Mouse (Mus musculus): ENCODE data around the gene Srcin1.

Gene Srcin1

DNA sequence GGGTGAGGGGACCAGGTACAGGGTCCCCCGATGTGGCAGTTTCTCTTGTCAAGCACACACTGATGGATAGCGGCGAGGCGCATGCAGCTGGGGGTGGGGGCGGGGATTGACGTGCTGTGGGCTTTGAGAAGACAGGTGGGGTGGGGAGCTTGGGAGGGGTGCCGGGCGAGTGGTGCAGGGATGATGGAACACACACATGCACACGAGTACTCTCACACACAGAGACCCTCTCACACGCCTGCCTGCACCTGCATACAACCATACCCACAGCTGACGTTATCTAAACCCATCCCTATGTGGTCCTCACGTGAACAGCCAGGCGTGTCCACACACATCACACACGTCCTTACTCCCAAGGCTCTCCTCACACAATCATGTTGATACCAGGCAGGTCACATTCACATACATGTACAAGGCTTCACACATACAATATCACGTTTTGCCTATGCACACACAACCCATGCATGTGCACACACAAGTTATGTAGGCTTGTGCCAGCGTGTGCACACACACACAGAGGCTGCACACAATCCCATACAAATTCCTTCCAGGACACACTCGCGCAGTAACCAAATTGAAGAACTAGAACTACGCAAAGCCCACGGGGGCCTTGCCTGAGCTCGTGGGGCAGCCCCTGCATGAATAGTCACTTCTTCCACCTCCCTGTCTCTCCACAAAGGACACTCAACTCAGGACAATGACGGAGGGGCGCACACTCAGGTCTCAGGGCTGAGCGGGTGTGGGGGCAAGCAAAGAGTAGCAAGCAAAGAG is 66.1 kb downstream of the Srcin1 start:
- no peak for DNase-seq (ENCODE audit: extremely low read depth, insufficient read length, low spot score)

GRCm38 (mm10) chr11:97509058-97509457 is 66.9 kb downstream of the Srcin1 start:
- no peak for DNase-seq (ENCODE audit: extremely low read depth, insufficient read length, low spot score)

GRCm38 (mm10) chr11:97508198-97508597 is 67.8 kb downstream of the Srcin1 start:
- no peak for DNase-seq (ENCODE audit: extremely low read depth, insufficient read length, low spot score)

GRCm38 (mm10) chr11:97506331-97506730 is 69.7 kb downstream of the Srcin1 start:
- DNase-seq (ENCODE audit: extremely low read depth, insufficient read length, low spot score): no peak

DNA sequence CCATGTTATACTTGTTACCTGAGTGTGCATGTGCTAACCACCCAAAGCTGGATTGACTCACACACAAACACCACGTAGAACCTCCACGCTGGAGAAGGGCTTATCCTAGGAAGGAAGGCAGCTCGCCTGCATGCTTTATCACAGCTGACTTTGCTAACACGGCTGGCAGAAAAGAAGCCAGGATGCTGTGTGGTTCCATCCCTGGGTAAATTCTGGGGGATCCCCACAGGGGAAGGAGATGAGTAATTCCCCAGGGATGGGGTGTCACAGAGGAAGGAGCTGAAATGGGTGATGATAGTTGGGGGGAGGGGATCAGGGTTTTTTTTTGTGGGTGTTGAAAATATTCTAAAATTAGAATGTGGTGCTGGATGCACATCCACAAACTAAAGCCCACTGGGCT is 70.2 kb downstream of the Srcin1 start:
- DNase-seq (ENCODE audit: extremely low read depth, insufficient read length, low spot score): no peak

GRCm38 (mm10) chr11:97502846-97503245 is 73.1 kb downstream of the Srcin1 start:
- no peak for DNase-seq (ENCODE audit: extremely low read depth, insufficient read length, low spot score)

- DNase-seq (ENCODE audit: extremely low read depth, insufficient read length, low spot score): no peak
These were observed 73.6 kb downstream of the Srcin1 start for GRCm38 (mm10) chr11:97502383-97502782.

GRCm38 (mm10) chr11:97500720-97501448 is 75.1 kb downstream of the Srcin1 start:
- DNase-seq (ENCODE audit: extremely low read depth, insufficient read length, low spot score): no peak

- no peak for DNase-seq (ENCODE audit: extremely low read depth, insufficient read length, low spot score)
These were observed 75.9 kb downstream of the Srcin1 start, which contains the start of gene 4933428G20Rik for GRCm38 (mm10) chr11:97499865-97500719. Gene 4933428G20Rik, minus strand, starts transcription at chr11:97500340.

- no peak for DNase-seq (ENCODE audit: extremely low read depth, insufficient read length, low spot score)
These were observed 78.4 kb downstream of the Srcin1 start for GRCm38 (mm10) chr11:97497543-97497942.

DNA sequence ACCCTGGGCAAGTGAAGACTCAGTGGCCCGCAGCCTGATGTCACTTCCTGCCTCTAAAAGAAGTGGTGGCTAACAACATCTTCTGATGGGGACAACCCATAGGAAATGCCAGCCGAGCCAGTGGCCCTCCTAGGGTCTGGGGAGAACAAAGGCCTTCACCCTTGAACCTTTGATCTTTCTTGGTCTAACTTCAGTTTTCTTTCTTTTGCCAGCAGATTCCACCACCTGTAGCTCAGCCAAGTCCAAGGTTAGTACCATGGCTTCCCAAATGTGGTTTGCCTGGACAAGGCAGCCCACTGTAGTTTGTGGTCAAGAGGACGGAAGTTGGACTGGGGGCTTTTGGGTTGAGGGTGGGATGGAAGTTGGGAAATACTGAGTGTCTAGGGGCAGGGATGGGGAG is 83.2 kb downstream of the Srcin1 start:
- DNase-seq (ENCODE audit: extremely low read depth, insufficient read length, low spot score): no peak

DNA sequence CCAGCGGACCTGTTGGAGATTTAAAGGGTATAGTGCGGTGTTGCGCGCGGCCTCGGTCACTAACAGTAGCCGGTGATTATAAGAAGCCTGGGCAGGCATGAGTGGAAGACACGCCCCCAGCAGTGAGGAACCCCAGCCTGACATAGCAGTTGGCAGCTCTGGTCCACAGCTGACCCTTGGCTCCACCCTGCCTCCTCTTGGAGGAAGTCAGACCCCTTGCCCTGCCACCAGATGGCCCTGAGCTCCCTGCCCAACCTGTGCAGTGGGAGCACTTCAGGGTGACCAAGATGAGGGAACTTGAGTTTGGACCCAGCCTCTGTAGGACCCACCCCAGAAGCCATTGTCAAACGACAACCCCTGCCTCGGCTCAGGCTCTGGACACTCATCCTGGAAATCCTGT is 84.3 kb downstream of the Srcin1 start:
- no peak for DNase-seq (ENCODE audit: extremely low read depth, insufficient read length, low spot score)

DNA sequence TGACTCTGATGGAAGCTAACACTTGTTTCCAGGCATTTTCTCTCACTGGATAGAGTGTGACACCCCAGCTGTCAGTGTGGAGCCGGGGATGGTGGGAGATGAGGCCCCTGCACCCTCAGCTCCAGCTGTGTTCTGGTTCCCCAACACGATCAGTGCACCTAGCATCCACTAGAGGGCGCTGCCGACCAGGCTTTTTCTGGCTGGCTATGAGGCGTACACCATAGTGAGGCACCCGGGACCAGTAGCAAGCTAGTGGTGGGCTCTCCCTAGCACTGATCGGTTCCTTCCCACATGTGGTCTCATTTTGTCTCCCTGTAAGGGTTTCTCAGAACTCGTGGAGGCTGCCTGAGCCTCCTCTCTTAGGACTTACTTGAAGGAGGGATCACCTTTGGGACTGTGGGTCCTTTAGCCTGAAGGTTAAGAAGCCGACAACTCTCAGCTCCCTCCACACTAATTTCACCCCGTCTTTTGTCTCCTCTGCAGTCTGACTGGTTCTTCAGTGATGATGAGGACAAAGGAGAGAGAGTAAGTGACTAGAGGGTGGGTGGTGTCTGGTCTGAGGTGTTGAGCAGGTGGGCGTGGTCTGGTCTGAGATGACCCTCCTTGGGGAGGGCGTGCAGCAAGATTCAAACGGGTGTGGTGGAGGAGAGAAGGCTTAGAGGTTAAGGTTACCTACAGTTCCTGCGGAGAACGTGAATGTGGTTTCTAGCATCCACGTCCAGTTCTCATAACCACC is 86.2 kb downstream of the Srcin1 start:
- peak; percentile 35 for DNase-seq (ENCODE audit: extremely low read depth, insufficient read length, low spot score)

DNA sequence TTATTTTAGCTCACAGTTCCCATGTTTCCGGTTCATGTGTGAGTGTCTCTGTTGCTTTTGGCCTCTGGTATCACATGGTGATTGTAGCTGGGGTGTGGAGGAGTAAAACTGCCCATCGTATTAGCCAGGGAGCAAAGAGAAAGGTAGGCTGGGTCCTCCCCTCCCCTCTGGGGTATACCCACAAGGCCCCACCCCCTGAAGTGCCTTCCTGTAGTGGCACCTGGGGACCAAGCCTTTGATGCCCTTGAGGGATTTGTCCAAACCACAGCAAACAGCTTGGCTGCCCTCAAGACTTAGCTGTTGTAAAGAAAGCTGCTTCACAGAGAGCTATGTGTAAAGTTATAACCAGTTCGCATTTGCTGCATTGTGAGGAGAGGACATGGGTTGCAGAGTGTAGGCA is 88.3 kb downstream of the Srcin1 start:
- no peak for DNase-seq (ENCODE audit: extremely low read depth, insufficient read length, low spot score)

DNA sequence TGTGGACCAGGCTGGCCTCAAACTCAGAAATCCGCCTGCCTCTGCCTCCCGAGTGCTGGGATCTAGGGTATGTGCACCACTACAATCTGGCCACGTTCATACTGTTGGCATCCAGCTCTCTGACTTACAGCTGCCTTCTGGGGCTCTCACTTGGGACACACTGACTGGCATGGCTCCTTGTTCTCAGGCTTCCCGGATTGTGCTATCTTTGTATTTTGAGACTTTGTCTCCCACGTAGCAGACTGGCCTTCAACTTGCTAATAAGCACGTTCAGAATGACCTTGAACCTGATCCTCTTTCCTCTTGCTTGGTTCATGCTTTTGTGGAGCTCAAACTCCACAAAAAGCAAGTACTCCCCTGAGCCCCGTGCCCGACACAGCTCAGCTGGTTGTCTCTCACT is 90.3 kb downstream of the Srcin1 start:
- DNase-seq (ENCODE audit: extremely low read depth, insufficient read length, low spot score): no peak

- no peak for DNase-seq (ENCODE audit: extremely low read depth, insufficient read length, low spot score)
These were observed 96.2 kb downstream of the Srcin1 start for GRCm38 (mm10) chr11:97479824-97480223.

DNA sequence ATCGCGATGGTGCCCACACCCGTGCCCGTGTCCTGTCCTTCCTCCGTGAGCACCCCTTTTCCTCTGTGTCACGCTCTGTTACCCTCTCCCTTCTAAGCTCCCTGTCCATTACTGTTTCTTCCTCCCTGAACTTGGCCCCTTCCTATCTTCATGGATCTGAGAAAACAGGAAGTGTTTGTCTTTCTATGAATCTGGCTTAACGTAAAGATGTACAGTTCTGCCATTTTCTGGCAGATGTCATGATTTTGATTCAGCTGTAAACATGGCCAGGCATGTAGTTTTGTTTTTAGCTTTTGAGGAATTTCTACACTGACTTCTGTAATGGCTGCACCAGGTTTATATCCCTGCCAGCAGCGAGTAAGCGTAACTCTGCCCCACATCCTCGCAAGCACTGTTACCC is 96.9 kb downstream of the Srcin1 start:
- DNase-seq (ENCODE audit: extremely low read depth, insufficient read length, low spot score): no peak

GRCm38 (mm10) chr11:97478345-97478744 is 97.6 kb downstream of the Srcin1 start:
- no peak for DNase-seq (ENCODE audit: extremely low read depth, insufficient read length, low spot score)

DNA sequence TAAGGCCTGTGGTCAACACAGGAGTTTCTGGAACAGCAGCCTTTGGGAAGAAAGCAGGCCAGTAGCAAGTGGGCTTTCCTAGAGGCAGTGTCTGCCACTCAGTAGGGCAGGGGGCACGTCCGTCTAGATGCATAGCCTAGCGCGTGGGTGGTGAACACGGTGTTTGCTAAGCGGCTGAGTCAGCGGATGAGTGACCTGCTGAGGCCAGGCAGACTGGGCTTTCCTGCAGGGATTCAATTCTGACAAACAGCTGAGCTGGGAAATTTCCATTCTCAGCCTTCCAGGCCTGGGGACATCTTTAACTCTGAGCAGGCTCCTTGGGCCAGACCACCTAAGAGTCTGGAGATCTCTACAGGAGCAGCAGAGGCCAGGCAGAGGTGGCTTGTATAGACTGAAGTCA is 98.6 kb downstream of the Srcin1 start:
- DNase-seq (ENCODE audit: extremely low read depth, insufficient read length, low spot score): no peak

- DNase-seq (ENCODE audit: extremely low read depth, insufficient read length, low spot score): peak; percentile 39
These were observed 99.5 kb downstream of the Srcin1 start for GRCm38 (mm10) chr11:97476334-97477095.
